Mouse (Mus musculus) left cerebral cortex, adult 18-20 months (tissue): ENCODE data around the gene Zfp687. TPM values are rescaled to one million over a fixed set of nuclear protein-coding genes. Genes with fewer than 3 reads are reported as not detected.

Experiments used
- DNase-seq, 2 experiments: peaks; one replicate each; pipeline ENCODE4 v3.0.0; 2021 to 2022; ENCODE audit warnings: low spot score in 2 of 2, mixed read lengths in 1 of 2
- total RNA-seq, 2 experiments: library from RNA; stranded (reverse); gene quantifications; 2 replicates each; pipeline ENCODE4 v1.2.3; 2021

The Zfp687 gene
- total RNA-seq, 2 experiments from 2014 or later = 23.1 to 24.6 TPM

DNA sequence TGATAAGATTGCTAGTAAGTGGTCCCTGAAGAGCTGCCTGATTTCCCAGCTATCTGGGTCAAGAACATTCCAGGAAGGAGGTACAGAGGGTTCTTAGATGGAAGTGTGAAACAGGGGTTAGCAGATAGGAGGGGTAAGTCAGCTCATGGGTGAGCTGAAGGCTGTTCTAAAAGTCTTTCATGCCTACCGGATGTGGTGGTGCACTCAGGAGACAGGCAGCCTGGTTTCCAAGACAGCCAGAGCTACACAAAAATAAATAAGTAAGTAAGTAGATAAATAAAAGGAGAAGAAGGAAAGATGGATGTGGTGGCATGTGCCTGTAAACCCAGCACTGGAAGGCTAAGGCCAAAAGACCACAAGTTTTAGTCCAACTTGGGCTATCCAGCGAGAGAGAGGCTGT is 3.5 kb upstream of the Zfp687 start:
- no peak for DNase-seq

DNA sequence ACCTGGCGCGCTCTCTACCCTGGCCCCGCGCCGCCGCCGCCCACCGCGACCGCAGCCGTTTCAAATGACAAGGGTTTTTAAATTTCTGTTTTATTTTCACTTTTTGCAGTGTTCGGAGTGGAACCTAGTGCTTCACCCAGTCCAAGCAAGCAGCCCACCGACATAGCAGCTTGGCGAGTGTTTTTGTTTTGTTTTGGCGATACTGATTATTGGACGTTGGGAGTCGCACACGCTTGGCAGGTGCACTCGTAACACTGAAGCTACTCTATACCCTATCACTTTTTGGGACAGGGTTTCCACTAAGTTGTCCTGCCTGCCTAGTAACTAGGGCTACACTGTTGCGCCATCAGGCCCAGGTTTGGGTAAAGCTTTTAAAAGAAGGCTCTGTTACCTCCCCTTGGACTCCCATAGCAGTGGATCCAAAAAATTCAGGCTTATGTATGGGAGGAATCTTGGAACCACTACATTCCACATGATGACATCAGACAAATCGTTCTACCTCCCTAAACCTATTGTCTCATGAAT is 1.3 kb upstream of the Zfp687 start:
- no peak for DNase-seq

DNA sequence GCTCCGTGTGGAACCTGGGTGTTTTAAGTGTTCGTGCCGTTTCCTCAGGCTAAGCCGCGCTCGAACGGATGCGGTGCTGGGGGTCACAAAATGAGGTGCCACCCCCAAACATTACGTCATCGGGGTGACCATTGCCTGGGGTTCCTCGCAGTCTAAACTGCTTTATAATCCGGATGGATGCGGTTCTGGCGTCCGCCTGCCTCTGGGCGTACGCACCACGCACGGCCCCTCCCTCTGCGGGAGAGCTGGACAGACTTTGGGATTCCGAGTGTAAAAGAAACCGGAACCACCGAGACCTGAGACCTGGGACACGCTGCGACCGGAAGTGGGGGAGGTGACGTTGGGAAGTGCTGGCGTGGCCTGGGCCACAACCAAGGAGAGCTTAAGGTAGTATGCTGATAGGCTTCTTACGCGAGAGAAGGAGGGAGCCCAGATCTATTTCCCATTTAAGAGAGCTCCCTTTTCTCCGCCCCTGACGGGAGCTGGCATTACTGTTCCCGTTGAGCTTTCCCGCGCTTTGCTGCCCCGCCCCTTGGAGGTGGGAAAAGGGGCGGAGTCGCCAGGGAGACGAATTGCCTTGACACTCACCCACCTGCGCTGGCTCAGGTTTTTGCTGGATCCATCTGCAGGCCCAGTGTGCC is 763 bp upstream of the Zfp687 start:
- peak; percentile 89 to 93 for DNase-seq

DNA sequence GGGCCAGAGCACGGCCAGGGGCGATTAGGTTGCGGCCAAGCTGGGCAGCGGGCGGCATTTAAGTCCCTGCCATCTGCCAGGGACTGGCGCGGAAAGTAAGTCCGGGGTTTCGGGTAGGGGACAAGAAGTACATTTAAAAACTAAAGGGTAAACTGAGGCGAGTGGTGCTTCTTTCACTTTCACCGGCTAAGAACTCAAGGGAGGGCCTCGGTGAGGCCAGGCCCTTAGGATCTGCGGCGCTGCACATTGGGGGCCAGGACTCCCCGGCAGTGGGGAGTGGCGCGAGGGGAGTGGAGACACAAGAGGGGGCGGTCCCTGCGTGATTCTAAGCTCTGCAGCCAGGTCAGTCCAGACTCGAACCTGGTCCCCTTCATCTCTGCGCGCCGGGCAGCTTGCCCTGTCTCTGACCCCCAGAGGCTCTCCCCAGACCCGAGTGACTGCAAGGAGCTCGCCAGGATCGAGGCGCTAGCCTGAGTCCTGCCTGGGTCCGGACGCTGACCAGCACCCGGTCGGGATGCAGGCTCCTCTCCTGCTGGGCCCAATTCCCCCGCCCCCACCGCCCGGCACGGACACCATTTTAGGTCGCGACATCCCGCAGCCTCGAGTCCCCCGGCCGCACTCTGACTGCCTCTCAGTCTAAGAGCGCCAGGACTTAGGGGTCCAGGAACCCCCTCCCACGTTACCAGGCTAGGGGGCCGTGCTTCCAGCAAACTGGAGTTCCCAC is 658 bp downstream of the Zfp687 start:
- peak; percentile 31 for DNase-seq

DNA sequence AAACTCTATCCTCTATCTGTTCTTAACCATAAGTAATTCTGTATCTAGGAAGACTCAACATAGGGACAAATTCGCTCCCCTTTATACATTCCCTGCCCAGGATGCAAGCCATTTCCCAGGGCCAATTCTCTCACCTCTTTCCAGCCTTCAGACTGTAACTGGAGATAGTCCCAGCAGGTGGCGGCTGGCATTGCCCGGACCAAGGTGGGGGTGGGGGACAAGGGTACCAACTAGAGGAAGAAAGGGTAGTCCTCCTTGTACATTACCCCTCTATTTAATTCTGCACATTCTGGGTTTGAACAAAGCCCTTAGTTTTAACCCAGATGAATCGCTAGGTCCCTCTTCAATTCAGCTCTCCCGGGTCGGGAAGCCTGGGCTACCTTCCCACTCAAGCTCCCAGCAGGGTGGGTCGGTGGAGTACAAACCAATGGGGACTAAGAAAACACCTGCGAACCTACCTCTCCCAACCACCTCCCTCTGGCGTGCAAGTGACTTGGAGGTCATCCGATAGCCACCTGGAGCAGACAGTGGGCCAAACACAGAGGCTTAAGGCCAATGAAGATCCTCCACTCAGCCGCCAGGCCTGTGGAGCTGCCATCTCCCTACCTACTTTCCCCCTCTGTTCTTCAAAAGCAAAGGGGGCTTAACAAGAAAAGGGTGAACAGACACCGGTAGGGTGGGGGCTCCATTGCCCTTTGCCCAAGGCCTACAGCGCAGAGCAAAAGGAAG is 1.4 kb downstream of the Zfp687 start:
- DNase-seq = no peak

DNA sequence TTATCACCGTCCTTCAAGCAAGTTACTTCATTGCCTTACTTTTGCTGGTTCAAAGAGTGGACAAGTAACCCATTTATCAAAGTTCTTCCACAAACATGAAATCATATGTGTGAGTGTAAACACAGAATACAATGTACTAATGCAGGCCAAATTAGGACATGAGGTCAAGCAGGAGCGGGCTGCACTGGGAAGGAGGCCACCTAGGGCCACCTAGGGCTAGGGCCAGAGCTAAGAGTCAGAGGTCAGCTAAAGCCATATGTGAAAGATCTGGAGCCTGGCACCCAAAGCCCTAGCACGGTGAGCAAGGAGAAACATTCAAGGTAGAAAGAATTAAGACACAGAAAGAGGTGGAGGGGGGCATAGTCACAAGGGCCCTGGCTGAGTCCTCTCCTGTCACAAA is 2.3 kb downstream of the Zfp687 start:
- no peak for DNase-seq

DNA sequence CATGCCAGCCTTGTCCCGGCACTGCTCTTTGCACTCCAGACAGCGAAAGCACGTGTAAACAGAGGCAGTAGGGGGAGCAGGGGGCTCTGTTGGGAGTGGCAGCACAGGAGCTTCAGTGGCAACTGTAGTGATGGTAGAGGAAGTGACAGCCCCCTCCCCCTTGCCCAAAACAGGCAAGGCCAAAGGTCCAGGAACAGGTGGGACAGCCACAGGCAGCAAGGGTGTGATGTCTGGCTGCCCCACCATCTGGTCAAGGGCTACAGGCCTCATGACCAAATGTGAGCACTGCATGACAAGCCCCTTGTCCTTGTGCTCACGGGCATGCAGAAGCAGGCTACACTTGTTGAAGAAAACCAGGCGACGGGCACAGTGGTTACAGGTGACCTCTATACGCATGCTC is 4.9 kb downstream of the Zfp687 start:
- DNase-seq = no peak

DNA sequence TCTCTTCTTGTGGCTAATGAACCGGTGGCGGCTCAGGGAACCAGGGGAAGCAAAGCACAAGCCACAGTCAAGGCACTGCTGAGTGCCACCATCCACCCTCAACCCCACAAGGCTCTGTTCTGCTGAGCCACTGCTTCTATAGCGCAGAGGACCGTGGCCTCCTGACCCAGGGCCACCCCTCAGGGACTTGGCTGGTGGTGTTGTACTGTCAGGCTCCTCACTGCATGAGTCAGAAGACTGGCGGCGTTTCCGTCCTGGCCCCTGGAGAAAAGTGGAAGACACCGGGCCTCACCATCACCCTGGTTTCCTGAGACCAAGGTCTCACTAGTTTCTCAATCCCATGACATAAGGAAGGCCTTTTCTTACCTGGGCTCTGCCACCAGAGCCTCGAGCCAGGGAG is 7.5 kb downstream of the Zfp687 start:
- DNase-seq = no peak

DNA sequence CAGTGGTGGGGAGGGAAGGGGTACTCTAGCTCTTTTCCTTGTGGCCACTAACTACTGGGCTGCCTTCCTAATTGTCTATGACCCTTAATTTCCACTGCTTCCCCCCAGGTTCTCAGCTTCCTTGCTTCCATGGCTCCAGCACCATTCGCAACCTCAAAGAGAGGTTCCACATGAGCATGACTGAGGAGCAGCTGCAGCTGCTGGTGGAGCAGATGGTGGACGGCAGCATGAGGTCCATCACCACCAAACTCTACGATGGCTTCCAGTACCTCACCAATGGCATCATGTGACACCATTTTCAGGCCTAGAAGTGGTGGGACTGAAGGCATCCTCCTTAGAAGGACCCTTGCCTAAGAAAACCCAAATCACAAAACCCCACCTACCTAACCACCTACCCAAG is 9.6 kb downstream of the Zfp687 start:
- no peak for DNase-seq

DNA sequence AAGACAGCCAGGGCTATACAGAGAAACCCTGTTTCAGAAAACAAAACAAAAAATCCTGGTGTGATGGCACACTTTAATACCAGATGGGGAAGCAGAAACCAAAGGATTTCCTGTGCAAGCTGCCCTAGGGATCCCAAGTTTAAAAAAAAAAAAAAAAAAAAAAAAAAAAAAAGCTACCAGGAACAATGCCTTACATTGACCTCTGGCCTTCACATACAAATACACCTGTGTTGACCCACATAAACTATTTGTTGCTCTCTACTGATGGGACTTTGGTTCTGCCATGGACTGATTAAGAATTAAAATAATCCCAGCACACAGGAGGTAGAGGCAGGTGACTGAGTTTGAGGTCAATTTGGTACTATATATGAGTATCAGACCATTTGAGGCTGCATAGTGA is 12.0 kb downstream of the Zfp687 start:
- no peak for DNase-seq

DNA sequence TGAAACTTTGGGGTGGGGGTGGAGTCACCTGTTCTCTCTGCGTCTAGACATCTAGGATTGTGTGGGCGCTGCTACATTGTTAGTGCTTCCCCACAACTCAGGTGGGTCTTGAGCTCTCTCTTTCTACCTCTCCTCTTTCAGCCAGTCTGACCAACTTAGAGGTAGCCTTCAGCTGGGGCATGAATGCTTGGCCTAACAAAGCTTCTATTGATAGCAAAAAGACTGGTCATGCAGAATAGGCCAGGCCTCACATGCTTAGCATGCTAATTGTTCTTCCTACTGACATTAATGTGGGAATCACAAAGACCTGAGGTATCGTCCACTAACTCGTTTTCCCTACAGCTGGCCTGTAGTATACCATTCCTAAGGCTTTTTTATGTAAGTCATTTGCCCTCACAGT is 12.7 kb downstream of the Zfp687 start:
- DNase-seq = no peak

DNA sequence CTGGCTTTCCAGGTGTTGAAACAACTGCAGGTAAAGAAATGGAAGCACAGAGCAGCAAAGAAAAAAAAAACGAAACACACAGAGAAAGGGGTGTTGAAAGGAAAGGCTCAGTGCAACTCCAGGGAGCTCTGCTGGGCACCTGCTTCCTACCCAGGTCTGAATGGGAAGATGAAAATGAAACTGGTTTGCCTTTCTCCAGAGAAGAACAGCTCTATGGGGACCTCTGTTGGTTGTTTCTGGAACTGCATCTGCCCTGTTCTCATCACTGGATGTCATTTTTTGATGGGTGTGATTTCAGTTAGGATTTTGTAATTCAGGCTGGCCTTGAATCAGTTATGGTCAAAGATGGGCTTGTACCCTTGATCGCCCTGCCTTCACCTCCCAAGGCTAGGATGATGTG is 18.3 kb downstream of the Zfp687 start:
- peak; percentile 81 to 91 for DNase-seq

DNA sequence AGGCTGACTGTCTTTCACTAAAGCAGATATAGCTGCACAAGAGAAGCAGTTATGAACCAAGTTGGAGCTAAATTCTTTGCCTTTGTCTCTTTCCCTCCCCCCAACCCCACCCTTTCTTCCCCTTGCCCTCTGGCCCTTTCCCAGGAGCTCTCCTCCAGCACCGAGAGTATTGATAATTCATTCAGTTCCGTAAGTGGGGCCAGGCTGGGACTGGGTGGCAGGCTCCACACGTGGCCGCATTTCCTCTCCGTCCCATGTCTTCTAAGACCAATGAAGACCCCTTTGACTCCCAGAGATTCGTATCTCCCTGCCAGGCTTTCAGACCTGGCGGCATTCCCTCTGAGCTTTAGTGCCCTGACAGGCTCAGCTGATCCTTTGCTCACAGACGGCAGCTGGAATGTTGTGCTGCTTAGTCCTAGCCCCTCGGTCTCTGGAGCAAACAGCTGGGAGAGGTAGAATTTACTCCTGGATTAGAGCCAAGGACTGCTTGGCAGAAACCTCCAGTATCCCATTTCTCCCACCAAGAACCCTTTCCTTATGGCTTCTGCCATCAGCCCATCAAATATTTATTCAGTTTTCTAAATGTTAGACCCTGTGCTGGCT is 26.0 kb downstream of the Zfp687 start:
- no peak for DNase-seq

DNA sequence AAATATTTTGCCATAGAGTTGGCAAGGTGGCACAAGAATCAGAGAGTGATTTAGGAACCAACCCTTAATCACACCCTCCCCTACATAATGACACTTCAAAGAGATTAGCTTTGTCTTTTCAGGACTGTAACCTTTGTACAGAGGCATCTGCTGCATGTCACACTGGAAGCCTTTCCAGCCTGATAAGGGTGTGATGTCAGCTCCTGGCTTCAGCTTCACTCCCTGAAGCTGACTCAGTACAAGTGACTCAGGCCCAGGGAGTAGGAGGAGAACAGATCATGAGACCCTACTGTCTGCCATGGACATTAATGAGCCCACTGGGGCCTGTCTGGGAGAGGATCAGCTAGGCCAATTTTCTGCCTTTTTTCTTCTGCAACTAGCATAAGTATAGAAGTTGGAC is 27.7 kb downstream of the Zfp687 start:
- peak; percentile 29 to 39 for DNase-seq

DNA sequence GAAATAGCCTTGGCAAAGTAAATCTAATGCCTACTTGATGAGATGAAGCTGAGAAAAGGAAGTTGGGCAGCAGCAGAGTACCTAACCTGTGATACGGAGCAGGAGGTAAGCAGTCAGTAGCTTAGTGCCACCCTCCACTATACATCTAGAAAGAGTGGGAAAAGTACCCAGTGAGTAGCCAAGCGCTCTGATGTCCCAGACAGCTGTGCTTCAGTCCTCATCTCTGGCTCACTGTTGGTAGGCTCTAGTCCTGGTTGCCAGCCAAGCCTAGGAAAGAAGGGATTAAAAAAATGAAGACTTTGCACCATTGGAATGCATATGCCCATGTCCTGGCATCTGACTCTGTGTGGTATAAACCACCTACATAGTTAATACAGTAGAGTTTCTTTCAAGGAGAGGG is 29.7 kb downstream of the Zfp687 start:
- DNase-seq = no peak

DNA sequence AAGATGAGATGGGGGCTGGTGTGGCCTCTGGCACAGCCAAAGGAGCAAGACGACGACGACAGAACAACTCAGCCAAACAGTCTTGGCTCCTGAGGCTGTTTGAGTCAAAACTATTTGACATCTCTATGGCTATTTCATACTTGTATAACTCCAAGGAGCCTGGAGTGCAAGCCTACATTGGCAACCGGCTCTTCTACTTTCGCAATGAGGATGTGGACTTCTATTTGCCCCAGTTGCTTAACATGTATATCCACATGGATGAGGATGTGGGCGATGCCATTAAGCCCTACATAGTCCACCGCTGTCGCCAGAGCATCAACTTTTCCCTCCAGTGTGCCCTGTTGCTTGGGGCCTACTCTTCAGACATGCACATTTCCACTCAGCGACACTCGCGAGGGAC is 30.9 kb downstream of the Zfp687 start:
- DNase-seq = no peak

DNA sequence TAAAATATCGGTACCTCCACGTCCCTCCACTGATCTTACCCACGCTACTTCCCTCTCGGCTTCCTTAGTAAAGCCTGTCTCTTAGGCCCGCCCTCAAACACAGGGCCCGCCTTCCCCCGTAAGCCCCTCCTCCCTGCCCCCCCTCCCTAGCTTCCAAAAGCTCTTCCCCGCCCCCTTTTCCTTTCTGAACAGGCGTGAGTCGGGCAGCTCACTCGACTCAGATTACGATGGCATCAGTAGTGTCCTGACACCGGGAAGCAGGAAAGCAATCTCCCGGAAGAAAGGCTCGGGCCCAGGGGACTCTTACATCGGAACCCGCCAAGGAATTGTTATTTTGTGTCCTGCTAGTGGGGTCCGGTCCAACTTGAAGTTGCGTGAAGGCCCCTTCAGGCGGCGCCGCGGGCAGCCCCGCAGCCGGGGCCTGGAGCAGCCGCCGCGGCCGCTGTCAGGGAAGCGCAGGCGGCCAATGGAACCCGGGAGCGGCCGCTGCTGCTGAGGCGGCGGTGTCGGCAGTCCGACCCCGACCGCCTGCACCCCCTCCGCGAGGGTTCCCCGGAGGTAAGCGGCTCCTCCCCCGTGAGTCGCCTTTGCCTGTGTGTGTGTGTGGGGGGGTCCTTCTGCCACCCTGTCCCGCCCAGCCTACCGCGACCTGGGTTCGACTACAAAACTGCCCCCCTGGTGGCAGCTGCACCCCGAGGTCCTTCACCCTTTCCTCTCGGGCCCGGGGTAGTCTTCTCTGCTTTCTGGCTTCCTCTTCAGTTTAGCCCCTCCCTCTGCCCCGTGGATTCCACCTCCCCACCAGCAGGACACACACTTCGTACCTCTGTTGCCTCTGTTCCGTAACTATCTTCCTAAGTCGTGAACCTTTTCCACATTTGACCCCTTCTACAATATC is 40.5 kb downstream of the Zfp687 start, which contains the start of gene Pi4kb:
Gene Pi4kb, plus strand, starts transcription at position 204 of the 895 bp plus-strand sequence.
- peak; percentile 71 to 75 for DNase-seq

DNA sequence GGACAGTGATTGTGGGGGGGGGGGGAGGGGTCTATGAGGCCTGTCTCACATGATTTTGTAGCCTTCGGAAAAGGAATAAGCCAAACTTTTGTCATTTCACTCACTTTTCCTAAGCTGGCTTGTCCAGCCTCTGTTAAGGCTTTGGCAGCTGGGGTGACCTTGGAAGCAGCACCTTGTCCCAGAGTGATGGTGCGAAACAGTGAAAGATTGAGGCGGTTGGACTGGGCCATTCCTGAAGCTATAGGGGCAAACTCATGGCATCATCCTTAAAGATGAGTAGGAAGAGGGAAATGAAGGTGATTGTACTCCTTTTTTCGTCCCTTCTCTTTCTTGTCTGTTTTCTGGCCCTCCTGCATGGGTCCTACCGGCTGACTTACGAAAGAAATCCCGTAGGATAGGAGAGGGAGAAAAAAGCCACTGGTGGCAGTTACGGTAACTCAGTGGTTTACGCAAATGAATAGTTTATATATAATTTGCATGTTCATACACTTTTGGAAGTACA is 41.2 kb downstream of the Zfp687 start:
- no peak for DNase-seq

DNA sequence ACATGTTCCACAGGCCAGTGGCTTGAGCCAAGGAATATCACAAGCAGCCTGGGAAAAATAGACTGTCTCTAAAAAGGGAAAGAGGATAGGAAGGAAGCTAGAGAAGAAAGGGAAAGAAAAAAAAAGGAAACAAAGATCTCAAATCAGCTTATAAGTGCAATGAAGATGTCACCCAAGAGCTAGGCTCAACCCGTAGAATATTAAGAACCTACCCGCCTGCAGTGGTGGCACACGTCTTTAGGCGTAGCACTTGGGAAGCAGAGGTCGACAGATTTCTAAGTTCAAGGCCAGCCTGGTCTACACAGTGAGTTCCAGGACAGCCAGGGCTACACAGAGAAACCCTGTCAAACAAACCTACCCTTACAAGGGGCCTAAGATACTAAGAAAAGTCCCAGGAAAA is 41.6 kb downstream of the Zfp687 start:
- DNase-seq = no peak

DNA sequence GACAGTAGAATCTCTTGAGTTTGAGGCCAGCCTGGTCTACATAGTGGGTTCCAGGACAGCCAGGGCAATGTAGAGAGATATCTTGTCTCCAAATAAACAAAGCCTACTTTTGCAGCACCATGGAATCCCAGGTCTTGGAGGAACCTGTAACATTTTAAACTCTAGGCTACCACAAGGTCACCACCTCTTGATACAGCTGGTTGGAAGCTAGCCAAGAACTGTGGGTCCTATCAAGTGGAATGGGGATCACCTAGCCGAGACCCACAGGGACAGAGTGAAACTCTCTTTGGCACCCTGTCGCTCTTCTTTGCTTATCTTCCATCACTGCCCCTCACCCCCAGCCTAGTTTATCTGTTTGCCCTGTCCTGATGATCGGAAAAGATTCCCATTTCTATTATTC is 42.7 kb downstream of the Zfp687 start:
- DNase-seq = no peak
